Mouse (Mus musculus): ENCODE measurements at regions not wholly inside any gene's neighbourhood (a gene's known extent, or its start where the extent isn't known, plus 50 kb on each side); places are given as distances from the start of the nearest gene placed in this dataset.

DNA sequence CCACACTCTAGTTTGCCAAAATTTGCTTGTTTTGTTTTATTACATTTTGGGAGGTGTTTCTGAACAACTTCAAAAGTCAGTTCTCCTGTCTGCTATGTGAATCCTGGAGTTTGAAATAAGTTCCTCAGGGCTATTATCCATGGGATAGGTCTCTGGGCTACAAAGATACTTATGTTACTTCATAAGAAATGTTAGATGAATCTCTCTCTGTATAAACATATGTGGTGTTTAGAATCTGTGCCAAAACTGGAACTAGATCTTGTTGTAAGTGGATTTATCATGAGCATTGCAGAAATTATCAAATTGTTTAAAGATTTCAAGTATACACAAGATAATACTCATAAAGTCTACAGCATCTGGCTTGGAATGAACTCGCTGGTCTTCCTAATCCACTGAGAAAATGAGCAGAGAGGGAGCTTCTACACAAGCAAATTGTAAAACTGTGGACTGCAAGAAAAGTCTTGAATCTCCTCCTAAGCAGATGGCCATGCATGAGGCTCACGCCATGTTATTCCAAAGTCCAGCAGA, 355.2 kb upstream of the Robo1 start:
- no peak for DNase-seq (ENCODE audit: inconsistent ontology term)

DNA sequence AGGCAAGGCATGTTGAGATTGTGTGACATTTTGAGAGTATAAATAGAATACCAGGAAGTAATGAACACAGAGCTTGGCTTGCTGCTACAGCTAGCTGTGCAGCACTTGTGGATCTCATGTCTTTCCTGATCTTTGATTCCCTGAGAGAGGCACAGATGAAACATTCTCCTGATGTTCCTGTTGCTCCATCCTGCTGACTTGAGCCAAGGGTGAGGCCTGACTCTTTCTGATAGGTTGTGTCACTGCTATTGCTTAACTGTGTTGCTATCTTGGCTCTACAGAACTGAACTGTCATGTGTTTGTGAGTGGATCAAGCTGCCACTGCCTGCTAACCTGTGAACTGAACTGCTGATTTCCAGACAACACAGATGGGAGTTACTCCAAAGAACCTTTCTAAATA, 344.5 kb upstream of the Robo1 start:
- DNase-seq (ENCODE audit: inconsistent ontology term): no peak

- peak; percentile 6 for DNase-seq (ENCODE audit: inconsistent ontology term)
Observed at GRCm38 (mm10) chr16:71973811-71974210, 334.3 kb upstream of the Robo1 start.

DNA sequence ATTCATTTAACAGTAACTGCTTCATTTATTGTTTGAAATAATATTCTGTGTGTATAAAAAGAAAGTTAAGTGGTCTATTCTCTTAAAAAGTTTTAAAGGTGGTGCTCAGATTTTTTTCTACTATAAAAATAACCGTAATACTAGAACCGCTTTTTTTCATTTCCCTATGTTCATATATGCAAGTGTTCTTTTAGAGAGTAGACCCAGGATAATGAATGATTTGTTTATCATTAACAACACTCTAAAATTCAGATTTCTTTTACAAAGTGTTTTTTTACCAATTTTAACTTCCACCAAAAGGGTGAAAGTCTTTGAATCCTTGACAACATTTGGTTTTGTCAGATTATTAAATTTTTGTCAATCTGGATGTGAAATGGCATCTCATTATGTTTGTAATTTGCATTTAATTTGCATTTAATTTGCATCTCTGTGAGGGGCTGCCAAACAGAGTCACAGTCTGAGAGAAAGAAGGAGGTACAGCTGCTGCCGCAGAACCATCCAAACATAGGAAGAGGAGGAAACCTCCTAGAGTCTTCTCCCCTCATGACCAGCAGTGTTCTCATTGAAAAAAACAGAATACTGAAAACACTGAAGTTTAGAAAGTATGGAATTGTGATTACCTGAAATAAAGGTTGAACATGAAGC, 310.4 kb upstream of the Robo1 start:
- no peak for DNase-seq (ENCODE audit: inconsistent ontology term)

- DNase-seq (ENCODE audit: inconsistent ontology term): peak; percentile 27
Observed at GRCm38 (mm10) chr16:72027404-72028215, 280.5 kb upstream of the Robo1 start.

DNA sequence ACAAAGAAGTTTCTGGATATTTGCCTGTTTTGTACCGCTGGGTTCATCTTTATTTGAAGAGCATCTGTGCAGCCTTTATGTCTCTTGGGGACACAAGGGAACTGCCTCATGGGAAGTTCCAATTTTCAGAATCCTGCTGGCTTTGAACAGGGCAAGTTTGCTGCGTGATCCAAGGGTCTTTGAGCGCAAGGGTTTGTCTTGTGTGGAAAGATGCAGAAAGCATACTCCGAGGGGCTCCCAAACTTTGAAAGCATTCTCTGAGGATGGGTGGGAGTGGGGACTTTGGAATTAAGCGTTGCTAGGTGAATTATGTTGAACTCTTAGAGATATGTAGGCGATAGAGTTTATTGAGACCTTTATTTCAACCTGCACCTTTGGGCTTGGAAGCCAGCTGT, 279.9 kb upstream of the Robo1 start:
- no peak for DNase-seq (ENCODE audit: inconsistent ontology term)

GRCm38 (mm10) chr16:72028798-72029197, 279.3 kb upstream of the Robo1 start:
- DNase-seq (ENCODE audit: inconsistent ontology term): peak; percentile 33

DNA sequence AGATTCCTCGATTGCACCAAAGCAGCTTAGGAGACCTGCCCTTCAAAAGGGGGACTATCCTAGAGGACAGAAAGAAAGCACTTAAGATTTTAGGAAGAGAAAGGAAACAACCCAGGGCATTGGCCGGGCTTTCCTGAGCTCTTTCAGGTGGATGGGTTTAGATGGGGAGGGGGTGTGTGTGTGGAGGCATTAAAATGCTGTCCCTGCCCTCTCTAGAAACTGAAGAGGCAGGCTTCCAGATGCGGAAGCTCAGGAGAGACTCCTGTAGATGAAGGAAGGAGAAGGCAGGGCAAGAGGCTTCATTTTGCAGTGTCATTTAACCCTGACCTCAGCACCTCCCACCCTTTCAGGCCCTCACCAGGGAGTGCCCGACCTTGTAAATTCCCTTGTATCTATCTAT, 278.8 kb upstream of the Robo1 start:
- peak; percentile 0 for DNase-seq (ENCODE audit: inconsistent ontology term)

GRCm38 (mm10) chr16:72068254-72068653, 239.9 kb upstream of the Robo1 start:
- peak; percentile 72 for DNase-seq (ENCODE audit: inconsistent ontology term)

DNA sequence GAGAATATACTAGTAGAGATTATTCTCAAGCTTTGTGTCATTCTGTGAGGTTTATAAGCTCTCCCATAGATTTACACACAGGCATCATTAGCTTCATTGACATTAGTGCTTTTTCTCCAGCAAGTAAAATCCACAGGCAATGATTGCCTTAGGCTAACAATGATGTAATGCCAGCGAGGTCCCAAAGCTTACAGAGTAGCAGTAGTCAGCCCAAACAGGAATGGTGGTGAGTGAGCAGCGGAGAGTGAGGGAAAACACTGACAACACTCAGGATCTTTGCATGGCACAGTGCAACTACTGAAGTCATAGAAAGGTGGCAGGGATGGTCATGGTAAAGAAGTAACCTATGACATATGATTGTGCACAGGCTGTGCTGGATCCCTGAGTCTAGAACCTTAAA, 238.5 kb upstream of the Robo1 start:
- no peak for DNase-seq (ENCODE audit: inconsistent ontology term)

GRCm38 (mm10) chr16:72071756-72072471, 236.2 kb upstream of the Robo1 start:
- no peak for DNase-seq (ENCODE audit: inconsistent ontology term)

- no peak for DNase-seq (ENCODE audit: inconsistent ontology term)
Observed at GRCm38 (mm10) chr16:72085181-72085580, 222.9 kb upstream of the Robo1 start.

DNA sequence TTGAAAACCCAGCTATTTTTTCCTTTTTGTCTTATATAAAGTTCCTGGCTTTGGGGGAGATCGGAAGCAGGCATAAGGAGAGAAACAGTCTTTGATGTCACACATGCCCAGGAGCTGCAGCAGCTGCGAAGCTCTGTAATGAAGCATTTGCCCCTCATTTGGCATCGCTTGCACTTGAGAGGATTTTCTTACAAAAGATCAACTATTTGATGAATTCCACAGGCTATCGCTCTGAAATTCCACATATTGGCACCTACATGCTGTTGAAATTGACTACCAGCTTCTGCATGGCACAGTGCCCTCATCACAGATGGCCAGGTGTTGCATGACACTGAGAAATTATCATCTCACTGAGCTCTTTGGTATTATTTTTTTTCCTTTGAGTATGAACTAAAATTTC, 220.1 kb upstream of the Robo1 start:
- peak; percentile 40 for DNase-seq (ENCODE audit: inconsistent ontology term)

- peak; percentile 61 for DNase-seq (ENCODE audit: inconsistent ontology term)
Observed at GRCm38 (mm10) chr16:72088916-72089315, 219.2 kb upstream of the Robo1 start.

Measured in Muller cell, postnatal 12 days (primary cell).